Mouse (Mus musculus): ENCODE measurements around the gene Gpd1. TPM values are rescaled to one million over a fixed set of nuclear protein-coding genes. Genes with fewer than 3 reads are reported as not detected.
A peak's percentile ranks its signal among the peaks of the same experiment; 100 is the strongest.

Gpd1 gene
- polyA plus RNA-seq, 1 experiment from 2014 or later, result 0.35 TPM

DNA sequence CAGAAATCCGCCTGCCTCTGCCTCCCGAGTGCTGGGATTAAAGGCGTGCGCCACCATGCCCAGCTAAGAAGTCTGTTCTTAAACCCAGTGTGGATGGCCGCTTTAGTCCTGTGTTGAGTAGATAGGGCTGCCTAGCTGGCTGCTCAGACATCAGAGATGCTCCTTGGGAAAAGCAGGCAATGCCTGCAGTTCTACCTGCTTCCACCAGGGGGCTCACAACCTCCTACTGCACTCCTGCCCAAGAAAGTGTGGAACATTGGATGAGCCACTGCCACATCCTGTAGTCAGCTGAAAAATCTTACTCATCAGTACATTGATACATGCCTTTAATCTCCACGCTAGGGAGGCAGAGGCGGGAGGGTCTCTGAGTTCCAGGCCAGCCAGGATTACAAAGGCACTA lies 2.5 kb upstream of the Gpd1 start:
- DNase-seq (ENCODE audit: low spot score), result peak; percentile 82

DNA sequence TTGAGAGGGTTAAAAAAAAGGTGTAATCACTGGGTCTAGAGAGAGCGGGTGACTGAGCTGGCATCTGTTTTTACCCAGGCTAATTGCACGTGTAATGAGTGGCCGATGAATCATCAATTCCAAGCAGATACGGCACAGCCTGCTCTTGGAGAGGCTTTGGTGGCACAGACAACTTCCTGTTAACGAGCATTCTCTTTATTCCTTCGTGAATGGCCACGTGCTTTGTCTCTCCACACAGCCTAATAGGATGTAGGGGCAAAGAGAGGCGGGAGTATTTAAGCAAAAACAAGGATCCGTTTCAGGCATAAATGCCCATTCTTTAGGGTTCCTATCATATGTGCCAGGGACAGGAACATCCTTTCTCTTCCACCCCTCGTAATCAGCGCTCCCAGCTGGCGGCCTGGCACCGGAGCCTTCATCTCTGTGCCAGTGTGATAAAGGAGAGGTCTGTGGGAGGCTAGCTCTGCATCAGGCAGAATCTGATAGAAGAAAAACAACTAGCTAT lies 1.9 kb upstream of the Gpd1 start:
- H3K9ac ChIP-seq (ENCODE audit: low read length), result no peak overlapping the region
- H3K4me2 ChIP-seq (ENCODE audit: low read length), result no peak overlapping the region
- H3K27ac ChIP-seq (ENCODE audit: low read depth), result no peak overlapping the region
- no peak overlapping the region for H3K4me3 ChIP-seq (ENCODE audit: low read depth, low read length)
- no peak for DNase-seq (ENCODE audit: low spot score)
- H3K9me3 ChIP-seq (ENCODE audit: control insufficient read depth, low read length), result no peaks in the 10 kb centered on the region
- 82% methylated on average over 13 of the region's 13 CpGs for WGBS
- H3K4me1 ChIP-seq (replicated peaks; ENCODE audit: control insufficient read depth, insufficient read depth, low read length), result no peaks in the 10 kb centered on the region
- ATAC-seq (replicated peaks; ENCODE audit: low FRiP score, low TSS enrichment, low read depth), result no peak
- no peaks in the 10 kb centered on the region for H3K27me3 ChIP-seq (replicated peaks; ENCODE audit: control insufficient read depth, insufficient read depth, low read length)
- peaks cover 47% of the 10 kb centered on the region for H3K36me3 ChIP-seq (ENCODE audit: control insufficient read depth, insufficient read depth, low read length)

More for the DNA sequence above, 2.5 kb upstream of the Gpd1 start:
- Histone ChIP-seq H3K9me3 (ENCODE audit: control insufficient read depth, low read length) (no peaks in the 10 kb centered on the region), H3K4me1 (replicated peaks; ENCODE audit: control insufficient read depth, insufficient read depth, low read length) (no peaks in the 10 kb centered on the region), H3K27ac (ENCODE audit: low read depth) (no peak overlapping the region), H3K9ac (ENCODE audit: low read length) (no peak overlapping the region), H3K36me3 (ENCODE audit: control insufficient read depth, insufficient read depth, low read length) (peaks cover 52% of the 10 kb centered on the region), H3K4me2 (ENCODE audit: low read length) (no peak overlapping the region), H3K4me3 (ENCODE audit: low read depth, low read length) (no peak overlapping the region), H3K27me3 (replicated peaks; ENCODE audit: control insufficient read depth, insufficient read depth, low read length) (no peaks in the 10 kb centered on the region)
- peak; percentile 29 for ATAC-seq (replicated peaks; ENCODE audit: low FRiP score, low TSS enrichment, low read depth)
- WGBS, result 50% methylated on average over 7 of the region's 7 CpGs

DNA sequence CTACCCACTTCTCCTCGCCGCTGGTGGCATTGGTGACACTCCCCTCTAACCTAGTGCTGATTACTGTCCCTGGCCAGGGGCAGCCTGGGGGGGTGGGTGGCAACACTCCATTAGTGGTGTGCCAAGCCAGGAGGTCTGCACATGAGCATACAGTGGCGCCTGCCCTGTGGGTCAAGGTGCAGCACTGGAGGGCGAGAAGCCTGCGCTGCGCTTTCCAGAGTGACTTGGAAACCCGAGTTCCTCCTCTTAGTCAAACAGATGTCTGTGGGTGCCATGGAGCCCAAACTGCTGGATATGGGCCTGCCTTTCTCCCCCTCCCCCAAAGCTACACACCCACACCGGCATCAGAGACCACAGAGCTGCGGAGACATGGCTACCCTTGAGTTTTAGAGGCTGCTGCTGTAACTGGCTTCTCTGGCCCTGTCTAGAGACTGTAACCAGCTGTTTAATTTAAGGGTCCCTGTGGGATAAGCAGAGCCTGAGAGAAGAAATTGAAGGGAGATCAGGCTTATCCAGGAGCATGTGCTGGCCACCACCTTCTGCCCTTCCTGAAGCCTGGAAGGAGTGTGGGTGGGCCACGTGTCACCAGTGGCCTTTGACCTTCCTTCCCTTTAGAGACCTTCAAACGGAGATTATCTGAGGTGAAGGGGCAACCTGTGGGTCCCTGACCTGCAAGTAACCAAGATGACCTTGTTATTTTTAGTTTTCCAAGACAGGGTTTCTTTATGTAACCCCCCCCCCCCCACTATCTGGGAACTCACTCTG lies 1.2 kb upstream of the Gpd1 start:
- no peaks in the 10 kb centered on the region for H3K9me3 ChIP-seq (ENCODE audit: control insufficient read depth, low read length)
- H3K27me3 ChIP-seq (replicated peaks; ENCODE audit: control insufficient read depth, insufficient read depth, low read length), result no peaks in the 10 kb centered on the region
- H3K27ac ChIP-seq (ENCODE audit: low read depth), result no peak overlapping the region
- no peak overlapping the region for H3K4me3 ChIP-seq (ENCODE audit: low read depth, low read length)
- no peak overlapping the region for H3K4me2 ChIP-seq (ENCODE audit: low read length)
- no peak for ATAC-seq (replicated peaks; ENCODE audit: low FRiP score, low TSS enrichment, low read depth)
- H3K9ac ChIP-seq (ENCODE audit: low read length), result no peak overlapping the region
- H3K4me1 ChIP-seq (replicated peaks; ENCODE audit: control insufficient read depth, insufficient read depth, low read length), result no peaks in the 10 kb centered on the region
- DNase-seq (ENCODE audit: low spot score), result no peak
- WGBS, result 69% methylated on average over 11 of the region's 11 CpGs
- H3K36me3 ChIP-seq (ENCODE audit: control insufficient read depth, insufficient read depth, low read length), result peaks cover 39% of the 10 kb centered on the region

DNA sequence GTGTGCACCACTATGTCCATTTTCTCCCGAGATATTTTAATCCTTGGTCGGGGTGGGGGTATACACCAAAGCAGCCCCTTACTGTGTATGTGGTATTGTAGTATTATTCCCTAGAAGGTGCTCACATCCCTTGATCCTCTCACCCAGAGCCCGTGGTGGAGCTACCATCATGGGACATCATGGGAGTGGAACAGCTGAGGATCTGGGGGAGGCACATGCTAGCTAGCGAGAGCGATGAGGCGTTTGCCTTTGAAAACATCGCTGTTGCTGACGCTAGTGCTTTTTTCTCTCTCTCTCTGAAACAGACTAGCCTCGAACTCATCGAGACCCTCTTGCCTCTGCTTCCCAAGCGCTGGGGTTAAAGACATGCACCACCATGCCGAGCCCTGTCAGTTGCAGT lies 501 bp upstream of the Gpd1 start:
- ATAC-seq (replicated peaks; ENCODE audit: low FRiP score, low TSS enrichment, low read depth) (no peak), DNase-seq (ENCODE audit: low spot score) (no peak)
- 88% methylated on average over 12 of the region's 12 CpGs for WGBS
- H3K4me1 ChIP-seq (replicated peaks; ENCODE audit: control insufficient read depth, insufficient read depth, low read length), result no peaks in the 10 kb centered on the region
- peaks cover 33% of the 10 kb centered on the region for H3K36me3 ChIP-seq (ENCODE audit: control insufficient read depth, insufficient read depth, low read length)
- no peak overlapping the region for H3K9ac ChIP-seq (ENCODE audit: low read length)
- no peak overlapping the region for H3K4me2 ChIP-seq (ENCODE audit: low read length)
- no peaks in the 10 kb centered on the region for H3K27me3 ChIP-seq (replicated peaks; ENCODE audit: control insufficient read depth, insufficient read depth, low read length)
- H3K27ac ChIP-seq (ENCODE audit: low read depth), result no peak overlapping the region
- H3K9me3 ChIP-seq (ENCODE audit: control insufficient read depth, low read length), result no peaks in the 10 kb centered on the region
- H3K4me3 ChIP-seq (ENCODE audit: low read depth, low read length), result no peak overlapping the region

DNA sequence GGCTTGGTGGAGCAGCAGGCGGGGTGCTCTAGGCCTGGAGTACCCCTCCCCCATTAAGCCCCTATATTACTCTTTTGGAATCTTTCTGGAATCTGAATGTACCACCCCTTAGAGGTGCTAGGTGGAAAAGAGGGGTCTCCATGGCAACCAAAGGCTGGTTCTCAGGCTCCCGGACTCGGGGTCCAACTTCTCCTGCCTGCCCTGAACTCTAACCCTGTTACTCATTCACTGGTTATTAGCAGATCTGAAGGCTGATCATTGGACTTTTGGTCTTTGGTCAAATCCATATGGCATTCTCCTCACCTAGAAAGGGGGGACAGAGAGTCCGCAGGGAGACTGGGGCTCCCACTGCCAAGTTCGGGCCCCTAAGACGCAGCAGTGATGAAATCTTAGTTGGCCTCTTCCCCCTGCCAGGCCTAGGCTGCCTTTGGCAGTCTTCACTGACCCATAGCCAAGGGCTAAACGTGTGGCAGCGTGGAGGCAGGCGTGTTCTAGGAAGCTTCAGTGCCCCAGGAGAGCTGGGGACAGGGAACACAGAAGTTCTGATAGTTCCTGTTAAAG lies 1.2 kb downstream of the Gpd1 start:
- no peak for ATAC-seq (replicated peaks; ENCODE audit: low FRiP score, low TSS enrichment, low read depth)
- Histone ChIP-seq H3K9ac (ENCODE audit: low read length) (no peak overlapping the region), H3K27me3 (replicated peaks; ENCODE audit: control insufficient read depth, insufficient read depth, low read length) (no peaks in the 10 kb centered on the region), H3K4me1 (replicated peaks; ENCODE audit: control insufficient read depth, insufficient read depth, low read length) (peaks cover 2% of the 10 kb centered on the region), H3K27ac (ENCODE audit: low read depth) (no peak overlapping the region), H3K36me3 (ENCODE audit: control insufficient read depth, insufficient read depth, low read length) (peaks cover 16% of the 10 kb centered on the region), H3K4me3 (ENCODE audit: low read depth, low read length) (no peak overlapping the region), H3K4me2 (ENCODE audit: low read length) (no peak overlapping the region), H3K9me3 (ENCODE audit: control insufficient read depth, low read length) (no peaks in the 10 kb centered on the region)
- WGBS, result 88% methylated on average over 9 of the region's 9 CpGs
- DNase-seq (ENCODE audit: low spot score), result no peak

DNA sequence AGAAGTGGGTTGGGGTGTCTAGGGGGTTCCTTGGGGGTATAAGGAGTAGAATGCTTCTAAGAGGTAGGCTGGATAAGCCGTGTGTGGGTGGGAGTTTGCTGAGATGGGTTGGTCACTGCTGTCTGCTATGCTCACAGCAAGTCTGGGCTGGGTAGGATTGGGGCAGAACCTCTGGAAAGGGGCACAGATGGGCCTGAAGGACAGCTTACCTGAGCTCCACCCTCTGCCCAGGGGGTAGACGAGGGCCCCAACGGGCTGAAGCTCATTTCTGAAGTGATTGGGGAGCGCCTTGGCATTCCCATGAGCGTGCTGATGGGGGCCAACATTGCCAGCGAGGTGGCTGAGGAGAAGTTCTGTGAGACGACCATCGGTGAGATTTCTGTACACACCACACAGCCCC lies 2.5 kb downstream of the Gpd1 start:
- Histone ChIP-seq H3K9me3 (ENCODE audit: control insufficient read depth, low read length) (no peaks in the 10 kb centered on the region), H3K27ac (ENCODE audit: low read depth) (no peak overlapping the region), H3K4me2 (ENCODE audit: low read length) (no peak overlapping the region), H3K4me3 (ENCODE audit: low read depth, low read length) (no peak overlapping the region), H3K36me3 (ENCODE audit: control insufficient read depth, insufficient read depth, low read length) (peaks cover 7% of the 10 kb centered on the region; the same call in 1 of the 2 replicates), H3K9ac (ENCODE audit: low read length) (no peak overlapping the region), H3K27me3 (replicated peaks; ENCODE audit: control insufficient read depth, insufficient read depth, low read length) (no peaks in the 10 kb centered on the region), H3K4me1 (replicated peaks; ENCODE audit: control insufficient read depth, insufficient read depth, low read length) (peaks cover 11% of the 10 kb centered on the region)
- WGBS, result 71% methylated on average over 8 of the region's 8 CpGs
- no peak for DNase-seq (ENCODE audit: low spot score)
- no peak for ATAC-seq (replicated peaks; ENCODE audit: low FRiP score, low TSS enrichment, low read depth)

DNA sequence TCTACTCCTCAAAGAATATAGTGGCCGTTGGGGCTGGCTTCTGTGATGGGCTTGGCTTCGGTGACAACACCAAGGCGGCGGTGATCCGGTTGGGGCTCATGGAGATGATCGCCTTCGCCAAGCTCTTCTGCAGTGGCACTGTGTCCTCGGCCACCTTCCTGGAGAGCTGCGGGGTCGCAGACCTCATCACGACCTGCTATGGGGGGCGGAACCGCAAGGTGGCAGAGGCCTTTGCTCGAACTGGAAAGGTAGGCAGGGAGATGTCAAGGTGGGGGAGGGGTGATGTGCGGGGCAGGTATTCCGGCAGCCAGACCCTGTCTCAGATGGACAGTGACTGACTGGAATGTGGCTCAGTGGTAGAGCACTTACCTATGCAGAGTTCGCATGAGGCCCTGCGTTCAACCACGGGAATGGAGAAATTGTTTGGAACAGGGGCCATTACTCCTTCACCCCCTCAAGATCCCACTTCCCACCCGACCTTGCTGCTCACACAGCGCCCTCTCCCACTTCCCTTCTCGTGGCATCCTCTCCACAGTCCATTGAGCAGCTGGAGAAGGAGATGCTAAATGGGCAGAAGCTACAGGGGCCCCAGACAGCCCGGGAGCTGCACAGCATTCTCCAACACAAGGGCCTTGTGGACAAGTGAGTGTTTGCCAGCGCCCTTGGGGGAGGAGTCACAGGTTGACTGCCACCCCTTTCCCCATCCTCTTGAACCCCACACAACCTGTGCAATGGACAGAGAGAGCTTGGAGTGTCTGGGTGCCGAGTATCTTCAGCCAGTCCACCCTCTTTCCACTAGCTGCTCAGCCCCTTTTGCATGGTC lies 4.8 kb downstream of the Gpd1 start:
- no peak overlapping the region for H3K9ac ChIP-seq (ENCODE audit: low read length)
- H3K9me3 ChIP-seq (ENCODE audit: control insufficient read depth, low read length), result no peaks in the 10 kb centered on the region
- no peak overlapping the region for H3K4me2 ChIP-seq (ENCODE audit: low read length)
- 78% methylated on average over 25 of the region's 25 CpGs for WGBS
- no peak overlapping the region for H3K4me3 ChIP-seq (ENCODE audit: low read depth, low read length)
- H3K27ac ChIP-seq (ENCODE audit: low read depth), result no peak overlapping the region
- ATAC-seq (replicated peaks; ENCODE audit: low FRiP score, low TSS enrichment, low read depth) (no peak), DNase-seq (ENCODE audit: low spot score) (no peak)
- H3K27me3 ChIP-seq (replicated peaks; ENCODE audit: control insufficient read depth, insufficient read depth, low read length), result no peaks in the 10 kb centered on the region
- peaks cover 14% of the 10 kb centered on the region for H3K4me1 ChIP-seq (replicated peaks; ENCODE audit: control insufficient read depth, insufficient read depth, low read length)
- H3K36me3 ChIP-seq (ENCODE audit: control insufficient read depth, insufficient read depth, low read length), result no peaks in the 10 kb centered on the region

DNA sequence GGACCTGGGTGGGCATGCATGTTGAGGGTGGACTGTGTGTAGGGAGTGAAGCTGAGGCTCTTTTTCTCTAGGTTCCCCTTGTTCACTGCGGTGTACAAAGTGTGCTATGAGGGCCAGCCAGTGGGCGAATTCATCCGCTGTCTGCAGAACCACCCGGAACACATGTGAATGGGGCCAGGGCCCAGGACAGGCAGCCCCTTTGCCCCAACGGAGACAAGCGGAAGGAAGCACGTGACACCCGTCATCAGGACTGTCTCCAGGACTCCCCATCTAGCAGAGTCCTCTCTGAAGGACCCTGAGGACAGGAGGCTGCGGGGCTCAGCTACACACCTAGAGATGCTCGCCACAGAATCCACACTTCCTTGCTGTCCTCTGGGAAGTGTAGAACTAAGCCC lies 5.8 kb downstream of the Gpd1 start:
- Histone ChIP-seq H3K36me3 (ENCODE audit: control insufficient read depth, insufficient read depth, low read length) (peaks cover 7% of the 10 kb centered on the region), H3K4me2 (ENCODE audit: low read length) (no peak overlapping the region), H3K27ac (ENCODE audit: low read depth) (no peak overlapping the region), H3K4me3 (ENCODE audit: low read depth, low read length) (no peak overlapping the region), H3K9ac (ENCODE audit: low read length) (no peak overlapping the region), H3K9me3 (ENCODE audit: control insufficient read depth, low read length) (no peaks in the 10 kb centered on the region), H3K4me1 (replicated peaks; ENCODE audit: control insufficient read depth, insufficient read depth, low read length) (peaks cover 14% of the 10 kb centered on the region), H3K27me3 (replicated peaks; ENCODE audit: control insufficient read depth, insufficient read depth, low read length) (no peaks in the 10 kb centered on the region)
- ATAC-seq (replicated peaks; ENCODE audit: low FRiP score, low TSS enrichment, low read depth), result no peak
- no peak for DNase-seq (ENCODE audit: low spot score)
- 60% methylated on average over 10 of the region's 10 CpGs for WGBS
